Mouse (Mus musculus): ENCODE data around the gene Ncf2. TPM values are rescaled to one million over a fixed set of nuclear protein-coding genes. Genes with fewer than 3 reads are reported as not detected.

Ncf2 gene
- total RNA-seq, 1 experiment: 5.4 TPM

DNA sequence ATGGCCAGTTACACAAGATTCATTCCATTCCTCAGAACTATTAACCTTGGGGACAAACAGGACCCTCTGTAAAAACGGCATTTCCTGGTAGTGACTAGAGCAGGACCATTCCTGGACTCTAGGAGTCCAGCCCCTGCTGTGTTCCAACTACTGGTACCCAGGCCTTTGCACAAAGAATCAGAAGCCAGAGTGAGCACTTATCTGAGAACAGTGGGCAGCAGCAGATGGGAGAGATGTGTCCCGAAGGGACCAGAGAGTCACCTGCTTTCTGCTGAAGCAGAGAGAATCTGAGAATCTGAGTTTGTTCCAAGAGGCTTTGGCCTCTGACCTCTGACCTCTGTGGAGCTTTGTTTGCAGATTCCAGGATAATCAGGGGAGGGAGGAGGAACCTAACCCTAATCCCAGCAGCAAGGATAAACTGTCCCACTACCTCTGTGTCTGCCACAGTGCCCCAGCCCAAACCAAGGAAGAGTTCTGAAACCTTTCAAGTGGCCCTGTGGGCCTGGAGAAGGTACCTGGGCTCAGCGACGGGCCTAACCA is 11.8 kb upstream of the Ncf2 start:
- TF ChIP-seq HCFC1 (IDR thresholded peaks at IDR 0.05; ENCODE audit: borderline replicate concordance, insufficient read depth, low read length) (no peak), ZC3H11A (IDR thresholded peaks at IDR 0.05; ENCODE audit: borderline replicate concordance, low read depth, low read length) (0 out of 2 replicates have a peak, but pooled peaks have one; percentile 0), ZNF384 (IDR thresholded peaks at IDR 0.05; ENCODE audit: low read depth, low read length) (no peak), CHD2 (IDR thresholded peaks at IDR 0.05; ENCODE audit: low read depth, low read length) (no peak)
- Histone ChIP-seq H3K9me3 (ENCODE audit: control insufficient read depth, insufficient read depth, low read depth, low read length) (no peaks in the 10 kb centered on the region), H3K36me3 (ENCODE audit: control insufficient read depth, insufficient read depth, low read length, poor library complexity, severe bottlenecking) (no peaks in the 10 kb centered on the region), H3K4me1 (ENCODE audit: control insufficient read depth in 2 of 2, insufficient read depth in 2 of 2, low read length in 2 of 2, poor library complexity in 1 of 2) (peaks cover 7 to 12% of the 10 kb centered on the region in 2 experiments), H3K4me3 (ENCODE audit: insufficient read depth in 1 of 2, low read depth in 1 of 2, low read length in 2 of 2, poor library complexity in 1 of 2, severe bottlenecking in 1 of 2) (no peak overlapping the region), H3K9ac (ENCODE audit: insufficient read depth, low read depth, low read length, poor library complexity, severe bottlenecking) (no peak overlapping the region), H3K27ac (ENCODE audit: insufficient read depth, low read depth, low read length, poor library complexity, severe bottlenecking) (no peak overlapping the region)
- in situ Hi-C loops (cut with MboI; ENCODE audit: low sequenced_read_pairs in 2 of 2, unreplicated experiment in 2 of 2): loop anchor here (25.0 kb wide), 2 partner anchors 299 to 599 kb away; no protein-coding TSS in a partner anchor
- no peak for DNase-seq (ENCODE audit: low read depth, low spot score)

DNA sequence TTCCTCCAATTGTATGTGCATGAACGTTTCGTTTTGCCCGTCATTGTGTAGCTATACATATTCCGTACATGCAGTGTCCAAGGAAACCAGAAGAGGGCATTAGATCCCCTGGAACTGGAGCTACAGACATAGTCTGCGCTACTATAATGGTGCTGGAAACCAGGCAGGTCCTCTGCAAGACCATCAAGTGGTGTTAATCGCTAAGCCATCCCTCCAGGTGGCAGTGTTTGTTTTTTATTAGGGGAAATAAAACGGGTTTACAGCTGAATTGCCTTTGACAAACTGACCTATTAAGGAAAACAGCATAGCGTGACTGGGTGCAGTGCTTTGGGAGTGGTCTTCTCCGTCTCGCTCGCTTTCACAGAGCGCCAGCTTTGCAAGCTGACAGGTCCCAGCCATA is 9.7 kb upstream of the Ncf2 start:
- in situ Hi-C loops (cut with MboI; ENCODE audit: low sequenced_read_pairs in 2 of 2, unreplicated experiment in 2 of 2): loop anchor here (25.0 kb wide), 2 partner anchors 297 to 597 kb away; no protein-coding TSS in a partner anchor
- Histone ChIP-seq H3K36me3 (ENCODE audit: control insufficient read depth, insufficient read depth, low read length, poor library complexity, severe bottlenecking) (no peaks in the 10 kb centered on the region), H3K4me1 (ENCODE audit: control insufficient read depth in 2 of 2, insufficient read depth in 2 of 2, low read length in 2 of 2, poor library complexity in 1 of 2) (peaks cover 9 to 19% of the 10 kb centered on the region in 2 experiments), H3K9me3 (ENCODE audit: control insufficient read depth, insufficient read depth, low read depth, low read length) (no peaks in the 10 kb centered on the region), H3K4me3 (ENCODE audit: insufficient read depth in 1 of 2, low read depth in 1 of 2, low read length in 2 of 2, poor library complexity in 1 of 2, severe bottlenecking in 1 of 2) (no peak overlapping the region), H3K27ac (ENCODE audit: insufficient read depth, low read depth, low read length, poor library complexity, severe bottlenecking) (no peak overlapping the region; the same call in 1 of the 2 replicates), H3K9ac (ENCODE audit: insufficient read depth, low read depth, low read length, poor library complexity, severe bottlenecking) (peak overlapping the region; percentile 1; the same call in 1 of the 2 replicates)
- TF ChIP-seq CHD2 (IDR thresholded peaks at IDR 0.05; ENCODE audit: low read depth, low read length): no peak
- no peak for TF ChIP-seq MAFK (IDR thresholded peaks at IDR 0.05; ENCODE audit: insufficient read depth, low read depth, low read length)
- TF ChIP-seq ZNF384 (IDR thresholded peaks at IDR 0.05; ENCODE audit: low read depth, low read length): peak; percentile 24; the same call in 1 of the 2 replicates
- peak; percentile 90 for TF ChIP-seq ZC3H11A (IDR thresholded peaks at IDR 0.05; ENCODE audit: borderline replicate concordance, low read depth, low read length)
- peak; percentile 15; the same call in 1 of the 2 replicates for TF ChIP-seq HCFC1 (IDR thresholded peaks at IDR 0.05; ENCODE audit: borderline replicate concordance, insufficient read depth, low read length)
- peak; percentile 85 for DNase-seq (ENCODE audit: low read depth, low spot score)

DNA sequence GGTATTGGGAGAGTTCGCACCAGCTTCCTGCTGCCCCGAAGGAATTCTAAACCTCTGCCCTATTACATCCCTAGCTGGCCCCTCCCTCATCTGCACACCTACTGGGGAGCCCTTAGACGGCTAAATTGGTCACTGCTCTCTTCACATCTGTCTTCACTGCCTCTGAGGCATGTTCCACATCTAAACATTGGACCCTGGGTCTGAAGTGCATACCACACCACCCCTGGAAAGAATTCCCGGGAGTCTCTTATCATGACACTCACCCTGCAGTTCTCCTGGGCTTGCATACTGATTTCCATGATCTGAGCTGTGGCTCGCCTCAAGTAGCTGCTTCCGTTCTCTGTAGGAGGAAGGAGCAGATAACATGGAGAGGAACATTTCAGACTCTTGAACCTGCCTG is 9.2 kb upstream of the Ncf2 start:
- Histone ChIP-seq H3K9me3 (ENCODE audit: control insufficient read depth, insufficient read depth, low read depth, low read length) (no peaks in the 10 kb centered on the region), H3K4me3 (ENCODE audit: insufficient read depth in 1 of 2, low read depth in 1 of 2, low read length in 2 of 2, poor library complexity in 1 of 2, severe bottlenecking in 1 of 2) (no peak overlapping the region), H3K36me3 (ENCODE audit: control insufficient read depth, insufficient read depth, low read length, poor library complexity, severe bottlenecking) (no peaks in the 10 kb centered on the region), H3K27ac (ENCODE audit: insufficient read depth, low read depth, low read length, poor library complexity, severe bottlenecking) (no peak overlapping the region; the same call in 1 of the 2 replicates), H3K4me1 (ENCODE audit: control insufficient read depth in 2 of 2, insufficient read depth in 2 of 2, low read length in 2 of 2, poor library complexity in 1 of 2) (peaks cover 13 to 23% of the 10 kb centered on the region in 2 experiments), H3K9ac (ENCODE audit: insufficient read depth, low read depth, low read length, poor library complexity, severe bottlenecking) (no peak overlapping the region; the same call in 1 of the 2 replicates)
- no peak for DNase-seq (ENCODE audit: low read depth, low spot score)
- in situ Hi-C loops (cut with MboI; ENCODE audit: low sequenced_read_pairs in 2 of 2, unreplicated experiment in 2 of 2): loop anchor here (25.0 kb wide), 2 partner anchors 296 to 596 kb away; no protein-coding TSS in a partner anchor
- TF ChIP-seq ZNF384 (IDR thresholded peaks at IDR 0.05; ENCODE audit: low read depth, low read length) (no peak), MAFK (IDR thresholded peaks at IDR 0.05; ENCODE audit: insufficient read depth, low read depth, low read length) (no peak), ZC3H11A (IDR thresholded peaks at IDR 0.05; ENCODE audit: borderline replicate concordance, low read depth, low read length) (no peak), CHD2 (IDR thresholded peaks at IDR 0.05; ENCODE audit: low read depth, low read length) (no peak), HCFC1 (IDR thresholded peaks at IDR 0.05; ENCODE audit: borderline replicate concordance, insufficient read depth, low read length) (no peak)

DNA sequence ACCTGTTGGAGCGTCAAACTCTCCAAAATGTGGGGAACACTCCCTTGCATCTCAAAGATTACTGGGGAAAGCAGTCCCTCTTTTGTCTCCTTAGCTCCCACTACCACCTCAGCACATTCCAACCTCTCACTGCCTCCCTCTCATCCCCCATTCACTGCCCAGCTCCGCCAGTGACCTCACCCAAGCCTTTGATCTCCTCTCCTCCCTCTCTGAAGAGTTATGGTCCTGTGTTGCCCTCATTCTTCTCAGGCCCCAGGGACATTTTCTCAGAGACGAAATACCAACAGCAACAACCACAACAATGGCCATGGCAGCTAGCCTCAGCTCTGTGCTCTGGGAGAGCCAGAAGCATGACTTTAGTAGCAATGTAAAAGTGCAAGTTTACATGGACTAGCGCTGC is 8.7 kb upstream of the Ncf2 start:
- TF ChIP-seq CHD2 (IDR thresholded peaks at IDR 0.05; ENCODE audit: low read depth, low read length) (no peak), MAFK (IDR thresholded peaks at IDR 0.05; ENCODE audit: insufficient read depth, low read depth, low read length) (peak; percentile 55; the same call in 1 of the 2 replicates)
- Histone ChIP-seq H3K27ac (ENCODE audit: insufficient read depth, low read depth, low read length, poor library complexity, severe bottlenecking) (no peak overlapping the region; the same call in 1 of the 2 replicates), H3K9ac (ENCODE audit: insufficient read depth, low read depth, low read length, poor library complexity, severe bottlenecking) (no peak overlapping the region), H3K4me1 (ENCODE audit: control insufficient read depth in 2 of 2, insufficient read depth in 2 of 2, low read length in 2 of 2, poor library complexity in 1 of 2) (peaks cover 13 to 27% of the 10 kb centered on the region in 2 experiments), H3K9me3 (ENCODE audit: control insufficient read depth, insufficient read depth, low read depth, low read length) (no peaks in the 10 kb centered on the region), H3K36me3 (ENCODE audit: control insufficient read depth, insufficient read depth, low read length, poor library complexity, severe bottlenecking) (no peaks in the 10 kb centered on the region), H3K4me3 (ENCODE audit: insufficient read depth in 1 of 2, low read depth in 1 of 2, low read length in 2 of 2, poor library complexity in 1 of 2, severe bottlenecking in 1 of 2) (no peak overlapping the region)
- DNase-seq (ENCODE audit: low read depth, low spot score): peak; percentile 46
- in situ Hi-C loops (cut with MboI; ENCODE audit: low sequenced_read_pairs in 2 of 2, unreplicated experiment in 2 of 2): loop anchor here (25.0 kb wide), 2 partner anchors 296 to 596 kb away; no protein-coding TSS in a partner anchor

All from ES-E14 (cell line).